Mouse (Mus musculus) lung, embryonic 16.5 days (tissue): ENCODE measurements around the gene Cdk15. TPM values are rescaled to one million over a fixed set of nuclear protein-coding genes. Genes with fewer than 3 reads are reported as not detected.

Experiments
- ATAC-seq: fragments of 200-750 bp; cut with Nextera tagmentation; 2 replicates; pipeline ENCODE4 v1.8.0; 2017; ENCODE audit warnings: low read depth, mild to moderate bottlenecking, moderate library complexity
- H3K27ac ChIP-seq: fragments of 300-500 bp; sonication (generic); 2 replicates; pipeline ENCODE4 v1.5.1; 2014; ENCODE audit warnings: mild to moderate bottlenecking, control low read depth, low read length
- H3K27me3 ChIP-seq: fragments of 300-500 bp; sonication (generic); 2 replicates; pipeline ENCODE4 v1.6.1; 2014; ENCODE audit warnings: low read depth, low read length, mixed read lengths; ENCODE audit not compliant: control insufficient read depth, insufficient read depth
- H3K36me3 ChIP-seq: fragments of 300-500 bp; sonication (generic); 2 replicates; pipeline ENCODE4 v1.6.1; 2014; ENCODE audit warnings: low read length; ENCODE audit not compliant: control insufficient read depth, insufficient read depth
- H3K4me1 ChIP-seq: fragments of 300-500 bp; sonication (generic); replicated peaks from 2 replicates; pipeline ENCODE4 v1.6.1; 2014; ENCODE audit warnings: low read length, mixed read lengths; ENCODE audit not compliant: control insufficient read depth, insufficient read depth
- H3K4me2 ChIP-seq: fragments of 300-500 bp; sonication (generic); 2 replicates; pipeline ENCODE4 v1.6.1; 2014; ENCODE audit warnings: low read depth, low read length, control low read depth
- H3K4me3 ChIP-seq: fragments of 300-500 bp; sonication (generic); 2 replicates; pipeline ENCODE4 v1.5.1; 2014; ENCODE audit warnings: mild to moderate bottlenecking, low read length, control low read depth
- H3K9ac ChIP-seq: fragments of 300-500 bp; sonication (generic); 2 replicates; pipeline ENCODE4 v1.6.1; 2014; ENCODE audit warnings: low read length, control low read depth
- H3K9me3 ChIP-seq: fragments of 300-500 bp; sonication (generic); 2 replicates; pipeline ENCODE4 v1.6.1; 2016; ENCODE audit warnings: low read length; ENCODE audit not compliant: control insufficient read depth
- WGBS: fragments of 180-500 bp; shearing (Covaris S2); extraction: QIAGEN DNeasy Blood & Tissue Kit; methylation state at CpG from one replicate; pipeline ENCODE4 v1.1.7; 2014; 5-methylcytosine and 5-hydroxymethylcytosine counted together
- polyA plus RNA-seq: library from polyadenylated mRNA; unstranded; fragments of >200 nt; fragmentation: Nextera tagmentation; extraction: Ambion mirVana; gene quantifications from 2 replicates; pipeline ENCODE4 v1.2.1, GENCODE M21; 2015

The Cdk15 gene
- polyA plus RNA-seq, 1 experiment from 2014 or later, result not detected

DNA sequence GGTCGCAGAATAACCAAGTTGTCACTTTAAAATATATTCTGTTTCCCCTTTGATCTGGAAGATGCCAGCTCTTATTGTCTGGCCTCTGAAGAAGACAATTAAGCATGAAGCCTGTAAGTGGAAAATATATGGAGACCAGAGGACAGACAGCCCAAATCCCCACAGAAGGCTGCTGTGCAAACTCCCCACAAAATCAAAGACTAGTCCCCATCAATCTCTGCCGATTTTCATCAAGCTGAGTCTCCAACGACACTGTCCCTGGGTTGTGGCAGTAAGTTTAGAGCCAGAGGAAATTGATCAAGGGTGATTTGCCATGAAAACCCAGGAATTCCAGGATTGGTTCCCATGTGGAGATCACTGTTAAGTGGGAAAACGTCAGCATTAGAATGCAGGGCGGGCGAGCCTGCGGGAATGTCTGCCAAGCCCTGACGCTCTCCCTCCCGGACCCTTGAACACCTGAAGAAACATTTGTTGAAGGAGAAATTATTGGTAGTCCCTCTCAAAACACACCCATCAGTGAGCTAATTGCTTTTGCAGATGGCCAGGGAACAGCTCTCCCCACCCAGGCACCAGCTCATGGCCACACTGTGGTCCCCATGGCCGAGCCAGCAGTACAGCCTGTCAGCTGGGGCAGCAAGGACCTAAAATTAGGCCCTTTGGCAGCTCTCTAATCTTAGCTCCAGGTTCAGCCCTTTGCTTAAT is 77.3 kb downstream of the Cdk15 start:
- H3K4me1 ChIP-seq, result peaks cover 12% of the 10 kb centered on the region
- H3K4me2 ChIP-seq, result no peak overlapping the region
- no peak overlapping the region for H3K27ac ChIP-seq
- WGBS, result 41% methylated on average over 10 of the region's 10 CpGs
- no peak for ATAC-seq
- H3K27me3 ChIP-seq, result no peaks in the 10 kb centered on the region
- H3K36me3 ChIP-seq, result no peaks in the 10 kb centered on the region
- H3K4me3 ChIP-seq, result no peak overlapping the region
- H3K9me3 ChIP-seq, result no peaks in the 10 kb centered on the region
- no peak overlapping the region for H3K9ac ChIP-seq

GRCm38 (mm10) chr1:59334562-59334890 is 77.8 kb downstream of the Cdk15 start:
- Histone ChIP-seq H3K4me1 (peaks cover 12% of the 10 kb centered on the region), H3K27ac (no peak overlapping the region)

DNA sequence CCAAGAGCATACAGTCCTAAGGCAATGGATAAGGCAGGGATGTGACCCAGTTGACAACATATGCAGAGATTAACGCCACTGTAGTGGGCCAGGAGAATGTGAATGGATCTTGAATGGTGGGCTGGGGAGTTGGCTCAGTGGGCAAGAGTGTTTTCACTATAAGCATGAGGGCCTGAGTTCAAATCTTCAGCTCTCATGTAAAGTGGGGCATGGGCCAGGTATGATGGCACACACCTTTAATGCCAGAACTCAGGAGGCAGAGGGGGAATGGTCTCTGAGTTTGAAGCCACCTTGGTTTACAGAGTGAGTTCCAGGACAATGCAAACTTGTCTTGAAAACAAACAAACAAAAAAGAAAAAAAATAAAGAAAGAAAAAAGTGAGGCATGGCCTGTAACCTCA is 79.5 kb downstream of the Cdk15 start:
- ATAC-seq, result no peak
- WGBS, result 86% methylated on average over 1 of the region's 1 CpGs

More at GRCm38 (mm10) chr1:59334562-59334890, 77.8 kb downstream of the Cdk15 start:
- H3K9ac ChIP-seq, result no peak overlapping the region
- ATAC-seq, result no peak
- WGBS, result 32% methylated on average over 4 of the region's 4 CpGs
- H3K4me3 ChIP-seq, result no peak overlapping the region
- H3K4me2 ChIP-seq, result no peak overlapping the region
- H3K27me3 ChIP-seq, result no peaks in the 10 kb centered on the region
- H3K36me3 ChIP-seq, result no peaks in the 10 kb centered on the region
- H3K9me3 ChIP-seq, result no peaks in the 10 kb centered on the region

DNA sequence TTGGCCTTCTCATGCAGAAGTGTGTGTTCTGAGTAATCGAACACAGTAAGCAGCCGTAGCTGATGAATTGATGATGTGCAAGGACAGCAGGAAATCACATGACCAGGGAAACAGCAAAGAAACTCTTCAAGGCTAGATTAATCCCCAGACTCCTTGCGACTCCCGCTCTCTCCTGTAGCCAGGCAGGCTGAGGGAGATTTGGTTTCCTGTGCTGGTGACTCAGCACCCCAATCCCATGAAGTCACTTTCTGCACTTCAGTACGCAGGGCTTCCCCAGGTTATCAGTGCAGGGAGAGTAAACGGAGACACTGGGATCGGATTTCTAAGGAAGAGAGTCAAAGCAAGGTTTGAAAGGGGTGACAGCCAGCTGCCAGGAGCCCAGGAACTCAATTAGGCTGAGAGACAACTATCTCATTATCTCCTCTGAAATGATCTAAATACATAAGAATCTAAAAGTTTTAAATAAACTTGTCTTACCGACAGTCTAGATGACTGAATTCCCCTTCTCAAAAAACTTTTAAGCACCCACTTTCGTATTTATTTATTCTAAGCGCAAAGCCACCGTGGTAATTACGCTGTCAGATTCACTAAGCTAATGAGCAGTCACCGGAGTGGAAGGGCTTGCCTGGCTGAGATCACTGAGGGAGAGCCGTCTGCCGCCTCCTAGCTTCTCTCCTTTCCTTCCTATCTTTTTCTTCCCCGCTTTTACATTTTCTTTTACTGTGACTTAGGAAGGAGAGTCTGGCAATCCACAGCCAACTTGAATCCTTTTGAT is 84.3 kb downstream of the Cdk15 start:
- Histone ChIP-seq H3K27ac (no peak overlapping the region), H3K9ac (peak overlapping the region; percentile 5; the same call in 1 of the 2 replicates), H3K4me2 (peak overlapping the region; percentile 9), H3K9me3 (peaks cover 4% of the 10 kb centered on the region; the same call in 1 of the 2 replicates), H3K36me3 (no peaks in the 10 kb centered on the region), H3K27me3 (no peaks in the 10 kb centered on the region; the same call in 1 of the 2 replicates), H3K4me1 (peaks cover 7% of the 10 kb centered on the region), H3K4me3 (no peak overlapping the region)
- peak; percentile 51; the same call in 1 of the 2 replicates for ATAC-seq
- 6% methylated on average over 16 of the region's 16 CpGs for WGBS

More for the DNA sequence above, 79.5 kb downstream of the Cdk15 start:
- Histone ChIP-seq H3K4me2 (no peak overlapping the region), H3K9ac (no peak overlapping the region), H3K9me3 (no peaks in the 10 kb centered on the region), H3K4me1 (peaks cover 19% of the 10 kb centered on the region), H3K27me3 (no peaks in the 10 kb centered on the region; the same call in 1 of the 2 replicates), H3K4me3 (no peak overlapping the region), H3K27ac (no peak overlapping the region), H3K36me3 (no peaks in the 10 kb centered on the region)

- peaks cover 4% of the 10 kb centered on the region; the same call in 1 of the 2 replicates for H3K9me3 ChIP-seq
- no peaks in the 10 kb centered on the region; the same call in 1 of the 2 replicates for H3K27me3 ChIP-seq
- no peak for ATAC-seq
- H3K27ac ChIP-seq, result no peak overlapping the region
- no peak overlapping the region for H3K4me2 ChIP-seq
- 34% methylated on average over 3 of the region's 3 CpGs for WGBS
- H3K36me3 ChIP-seq, result no peaks in the 10 kb centered on the region
- H3K4me3 ChIP-seq, result no peak overlapping the region
- no peak overlapping the region for H3K9ac ChIP-seq
- H3K4me1 ChIP-seq, result peaks cover 7% of the 10 kb centered on the region
These were observed 85.0 kb downstream of the Cdk15 start for GRCm38 (mm10) chr1:59341697-59342096.

DNA sequence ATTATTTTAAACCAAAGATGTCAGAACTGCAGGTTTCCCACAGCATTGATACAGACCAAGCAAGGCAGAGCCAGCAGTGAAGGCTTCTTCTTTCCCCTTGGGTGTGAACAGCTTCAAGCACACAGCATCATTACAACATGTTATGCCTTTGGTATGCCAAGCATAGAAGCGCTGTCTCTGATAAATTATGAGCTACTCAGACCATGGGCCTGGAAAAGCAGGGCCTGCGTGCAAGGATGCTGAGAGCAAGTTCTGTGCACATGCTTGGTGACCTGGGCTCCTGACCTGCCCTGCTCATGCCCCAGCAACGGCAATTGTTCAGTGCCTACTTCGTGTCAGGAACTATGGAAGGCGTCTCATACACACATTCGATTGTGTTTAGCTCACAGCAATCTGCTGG is 85.4 kb downstream of the Cdk15 start:
- 54% methylated on average over 6 of the region's 6 CpGs for WGBS
- peaks cover 4% of the 10 kb centered on the region; the same call in 1 of the 2 replicates for H3K9me3 ChIP-seq
- H3K9ac ChIP-seq, result no peak overlapping the region
- no peak overlapping the region for H3K4me3 ChIP-seq
- H3K27me3 ChIP-seq, result no peaks in the 10 kb centered on the region; the same call in 1 of the 2 replicates
- ATAC-seq, result no peak
- peaks cover 7% of the 10 kb centered on the region for H3K4me1 ChIP-seq
- H3K36me3 ChIP-seq, result no peaks in the 10 kb centered on the region
- no peak overlapping the region for H3K4me2 ChIP-seq
- no peak overlapping the region for H3K27ac ChIP-seq

GRCm38 (mm10) chr1:59352706-59353105 is 96.0 kb downstream of the Cdk15 start:
- 82% methylated on average over 4 of the region's 4 CpGs for WGBS
- no peak overlapping the region for H3K9ac ChIP-seq
- no peaks in the 10 kb centered on the region for H3K4me1 ChIP-seq
- peaks cover 3% of the 10 kb centered on the region; the same call in 1 of the 2 replicates for H3K9me3 ChIP-seq
- H3K4me3 ChIP-seq, result no peak overlapping the region
- no peaks in the 10 kb centered on the region for H3K27me3 ChIP-seq
- ATAC-seq, result no peak
- no peaks in the 10 kb centered on the region for H3K36me3 ChIP-seq
- no peak overlapping the region for H3K4me2 ChIP-seq
- H3K27ac ChIP-seq, result no peak overlapping the region

- Histone ChIP-seq H3K36me3 (no peaks in the 10 kb centered on the region), H3K27ac (no peak overlapping the region), H3K9ac (no peak overlapping the region), H3K4me3 (no peak overlapping the region), H3K4me2 (no peak overlapping the region), H3K4me1 (no peaks in the 10 kb centered on the region), H3K27me3 (no peaks in the 10 kb centered on the region), H3K9me3 (no peaks in the 10 kb centered on the region)
- WGBS, result 80% methylated on average over 9 of the region's 9 CpGs
- no peak for ATAC-seq
These were observed 98.7 kb downstream of the Cdk15 start for GRCm38 (mm10) chr1:59355440-59355839.

DNA sequence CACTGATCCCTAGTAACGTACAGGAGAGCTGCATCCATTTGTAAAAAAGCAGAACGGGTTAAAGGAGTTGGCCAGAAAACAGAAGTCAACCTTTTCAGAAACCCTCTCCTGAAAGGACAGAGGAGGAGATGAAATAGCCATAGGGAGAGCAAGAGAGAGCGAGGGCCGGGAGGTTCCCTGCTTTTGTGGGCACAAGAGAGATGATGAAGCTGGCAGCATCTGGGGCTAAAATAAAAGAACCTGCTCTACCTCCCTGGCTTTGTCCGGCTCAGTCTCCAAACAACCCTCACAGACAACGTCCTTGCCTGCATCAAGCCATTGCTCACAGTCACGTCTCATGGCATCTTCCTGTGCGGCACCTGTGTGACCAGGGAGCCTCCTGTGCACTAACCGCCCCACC is 102.4 kb downstream of the Cdk15 start:
- H3K27me3 ChIP-seq, result no peaks in the 10 kb centered on the region
- no peaks in the 10 kb centered on the region for H3K36me3 ChIP-seq
- no peak overlapping the region for H3K4me2 ChIP-seq
- 87% methylated on average over 9 of the region's 9 CpGs for WGBS
- H3K4me1 ChIP-seq, result peaks cover 8% of the 10 kb centered on the region; the same call in 1 of the 2 replicates
- no peak for ATAC-seq
- no peaks in the 10 kb centered on the region for H3K9me3 ChIP-seq
- no peak overlapping the region for H3K9ac ChIP-seq
- no peak overlapping the region for H3K4me3 ChIP-seq
- no peak overlapping the region for H3K27ac ChIP-seq
